Mouse (Mus musculus) heart, embryonic 10.5 days (tissue): ENCODE results near the gene Cerk. TPM values are rescaled to one million over a fixed set of nuclear protein-coding genes. Genes with fewer than 3 reads are reported as not detected.
"Not testable (repeated sequence)": the region's sequence is repeated elsewhere in the genome, so short reads cannot be mapped to it uniquely, and the experiment has no call there.

ENCODE experiments used
- DNase-seq: peaks from one replicate; pipeline ENCODE4 v3.0.0-alpha.2; 2017; ENCODE audit warnings: low spot score
- H3K27ac ChIP-seq: fragments of 300-500 bp; sonication (generic); 2 replicates; pipeline ENCODE4 v1.5.1; 2016; ENCODE audit warnings: mild to moderate bottlenecking
- H3K27me3 ChIP-seq: fragments of 300-500 bp; sonication (generic); 2 replicates; pipeline ENCODE4 v1.6.1; 2016; ENCODE audit warnings: mild to moderate bottlenecking; ENCODE audit not compliant: poor library complexity, insufficient read depth, severe bottlenecking
- H3K36me3 ChIP-seq: fragments of 300-500 bp; sonication (generic); 2 replicates; pipeline ENCODE4 v1.6.1; 2016; ENCODE audit warnings: mild to moderate bottlenecking, moderate library complexity
- H3K4me1 ChIP-seq: fragments of 300-500 bp; sonication (generic); 2 replicates; pipeline ENCODE4 v1.6.1; 2016; ENCODE audit warnings: mild to moderate bottlenecking
- H3K4me3 ChIP-seq: fragments of 300-500 bp; sonication (generic); 2 replicates; pipeline ENCODE4 v1.5.1; 2016; ENCODE audit warnings: mild to moderate bottlenecking, moderate library complexity
- H3K9me3 ChIP-seq: fragments of 300-500 bp; sonication (generic); 2 replicates; pipeline ENCODE4 v1.6.1; 2016; ENCODE audit warnings: mild to moderate bottlenecking, moderate library complexity
- WGBS: fragments of 180-500 bp; shearing (Covaris S2); methylation state at CpG from one replicate; pipeline ENCODE4 v1.1.7; 2016; 5-methylcytosine and 5-hydroxymethylcytosine counted together
- polyA plus RNA-seq: library from polyadenylated mRNA; unstranded; fragments of >200 nt; fragmentation: Nextera tagmentation; extraction: Ambion mirVana; gene quantifications from 2 replicates; pipeline ENCODE4 v1.2.1, GENCODE M21; 2016

Gene Cerk
- polyA plus RNA-seq, 1 experiment from 2014 or later = 8.3 TPM

DNA sequence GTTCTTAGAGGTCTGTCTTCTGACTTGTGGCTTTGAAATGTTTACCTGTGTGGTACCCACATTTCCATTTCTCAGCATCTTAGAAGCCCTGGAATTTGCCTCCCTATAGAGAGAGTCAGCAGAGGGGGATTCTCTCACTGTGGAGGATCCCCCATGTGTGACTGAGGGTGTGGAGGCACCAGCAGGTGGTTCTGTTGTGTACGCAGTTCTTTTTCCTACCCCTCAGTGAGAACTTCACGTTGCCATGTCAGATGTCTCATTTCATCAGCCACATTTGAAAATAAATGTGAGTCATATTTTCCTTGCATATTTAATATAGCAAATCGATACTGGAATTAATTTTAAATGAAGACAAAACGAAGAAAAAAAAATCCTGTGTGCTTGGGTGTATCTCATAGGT lies 35.4 kb upstream of the Cerk start:
- H3K27ac ChIP-seq = no peak overlapping the region
- H3K9me3 ChIP-seq = no peaks in the 10 kb centered on the region
- no peaks in the 10 kb centered on the region for H3K4me1 ChIP-seq
- no peak overlapping the region for H3K4me3 ChIP-seq
- H3K36me3 ChIP-seq = no peaks in the 10 kb centered on the region; the same call in 1 of the 2 replicates
- DNase-seq = no peak
- WGBS = 84% methylated on average over 4 of the region's 4 CpGs
- 0 out of 2 replicates have a peak, but pooled peaks cover 6% of the 10 kb centered on the region for H3K27me3 ChIP-seq

- no peaks in the 10 kb centered on the region for H3K4me1 ChIP-seq
- no peak overlapping the region for H3K27ac ChIP-seq
- WGBS = 81% methylated on average over 4 of the region's 4 CpGs
- H3K27me3 ChIP-seq = 0 out of 2 replicates have a peak, but pooled peaks cover 6% of the 10 kb centered on the region
- no peak for DNase-seq
- no peak overlapping the region for H3K4me3 ChIP-seq
- no peaks in the 10 kb centered on the region for H3K9me3 ChIP-seq
- H3K36me3 ChIP-seq = no peaks in the 10 kb centered on the region; the same call in 1 of the 2 replicates
Measured at GRCm38 (mm10) chr15:86220715-86221114, 34.8 kb upstream of the Cerk start.

DNA sequence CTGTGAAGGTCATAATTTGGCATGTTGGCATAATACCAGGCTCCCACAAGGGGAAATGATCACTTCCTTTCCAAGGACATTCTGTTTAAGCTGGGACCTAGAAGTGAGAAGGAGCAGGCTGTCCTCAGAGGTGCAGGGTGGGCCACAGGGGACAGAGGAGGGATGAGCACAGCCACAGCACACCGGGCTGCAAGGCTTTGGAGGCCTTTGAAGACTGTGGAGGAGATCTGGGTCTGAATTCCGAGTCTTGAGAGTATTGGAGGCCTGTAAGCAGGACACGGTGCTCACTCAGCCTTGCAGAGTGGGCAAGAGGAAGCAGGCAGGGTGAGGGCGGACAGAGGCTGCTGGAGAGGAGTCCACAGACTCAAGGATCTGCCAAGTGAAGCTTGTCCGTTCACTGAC lies 34.3 kb upstream of the Cerk start:
- no peaks in the 10 kb centered on the region; the same call in 1 of the 2 replicates for H3K4me1 ChIP-seq
- H3K9me3 ChIP-seq = no peaks in the 10 kb centered on the region
- WGBS = 82% methylated on average over 5 of the region's 5 CpGs
- H3K36me3 ChIP-seq = no peaks in the 10 kb centered on the region; the same call in 1 of the 2 replicates
- DNase-seq = no peak
- no peak overlapping the region for H3K27ac ChIP-seq
- 0 out of 2 replicates have a peak, but pooled peaks cover 6% of the 10 kb centered on the region for H3K27me3 ChIP-seq
- H3K4me3 ChIP-seq = no peak overlapping the region

GRCm38 (mm10) chr15:86219534-86220228 lies 33.7 kb upstream of the Cerk start:
- Histone ChIP-seq H3K36me3 (no peaks in the 10 kb centered on the region; the same call in 1 of the 2 replicates), H3K9me3 (no peaks in the 10 kb centered on the region), H3K4me1 (peaks cover 5% of the 10 kb centered on the region), H3K4me3 (no peak overlapping the region), H3K27me3 (0 out of 2 replicates have a peak, but pooled peaks cover 6% of the 10 kb centered on the region), H3K27ac (no peak overlapping the region)
- DNase-seq = no peak
- 77% methylated on average over 7 of the region's 7 CpGs for WGBS

GRCm38 (mm10) chr15:86216641-86217040 lies 30.7 kb upstream of the Cerk start:
- not testable (repeated sequence) for H3K4me3 ChIP-seq, H3K27ac ChIP-seq, H3K27me3 ChIP-seq, H3K9me3 ChIP-seq, DNase-seq, H3K36me3 ChIP-seq
- WGBS = 86% methylated on average over 9 of the region's 9 CpGs
- peaks cover 15% of the 10 kb centered on the region for H3K4me1 ChIP-seq

DNA sequence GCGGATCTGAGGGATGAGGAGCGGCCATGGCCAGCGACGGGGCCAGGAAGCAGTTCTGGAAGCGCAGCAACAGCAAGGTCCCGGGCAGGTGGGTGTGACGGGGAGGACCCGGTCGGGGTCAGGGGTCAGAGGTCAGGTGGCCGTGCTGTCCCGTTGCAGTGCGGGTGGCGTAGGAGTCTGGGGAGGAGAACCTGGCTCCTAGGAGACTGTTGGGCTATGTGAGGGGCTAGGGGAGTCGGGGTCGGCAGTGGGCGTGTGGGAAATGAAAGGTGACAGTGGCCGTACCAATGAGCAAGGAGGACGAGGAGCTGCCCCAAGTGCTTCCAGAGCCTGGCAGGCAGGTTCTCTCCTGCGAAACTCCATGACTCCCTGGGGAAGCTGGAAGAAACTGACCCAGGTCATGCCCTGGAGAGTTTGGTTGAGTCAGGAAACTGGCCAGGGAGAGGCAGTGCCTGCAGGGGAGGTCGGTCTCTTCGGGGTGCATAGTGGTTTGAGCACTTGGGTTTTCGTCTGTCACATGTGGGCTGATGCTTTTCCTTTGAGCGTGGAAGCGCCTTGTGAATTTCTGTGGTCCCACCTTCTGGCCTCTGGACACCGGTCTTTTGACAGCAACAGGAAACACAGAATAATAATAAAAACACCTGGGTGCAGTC lies 28.7 kb upstream of the Cerk start:
- Histone ChIP-seq H3K27ac (peak overlapping the region; percentile 95), H3K36me3 (no peaks in the 10 kb centered on the region; the same call in 1 of the 2 replicates), H3K4me3 (peak overlapping the region; percentile 85), H3K4me1 (peaks cover 22% of the 10 kb centered on the region), H3K9me3 (no peaks in the 10 kb centered on the region), H3K27me3 (no peaks in the 10 kb centered on the region)
- DNase-seq = no peak
- 15% methylated on average over 25 of the region's 25 CpGs for WGBS

DNA sequence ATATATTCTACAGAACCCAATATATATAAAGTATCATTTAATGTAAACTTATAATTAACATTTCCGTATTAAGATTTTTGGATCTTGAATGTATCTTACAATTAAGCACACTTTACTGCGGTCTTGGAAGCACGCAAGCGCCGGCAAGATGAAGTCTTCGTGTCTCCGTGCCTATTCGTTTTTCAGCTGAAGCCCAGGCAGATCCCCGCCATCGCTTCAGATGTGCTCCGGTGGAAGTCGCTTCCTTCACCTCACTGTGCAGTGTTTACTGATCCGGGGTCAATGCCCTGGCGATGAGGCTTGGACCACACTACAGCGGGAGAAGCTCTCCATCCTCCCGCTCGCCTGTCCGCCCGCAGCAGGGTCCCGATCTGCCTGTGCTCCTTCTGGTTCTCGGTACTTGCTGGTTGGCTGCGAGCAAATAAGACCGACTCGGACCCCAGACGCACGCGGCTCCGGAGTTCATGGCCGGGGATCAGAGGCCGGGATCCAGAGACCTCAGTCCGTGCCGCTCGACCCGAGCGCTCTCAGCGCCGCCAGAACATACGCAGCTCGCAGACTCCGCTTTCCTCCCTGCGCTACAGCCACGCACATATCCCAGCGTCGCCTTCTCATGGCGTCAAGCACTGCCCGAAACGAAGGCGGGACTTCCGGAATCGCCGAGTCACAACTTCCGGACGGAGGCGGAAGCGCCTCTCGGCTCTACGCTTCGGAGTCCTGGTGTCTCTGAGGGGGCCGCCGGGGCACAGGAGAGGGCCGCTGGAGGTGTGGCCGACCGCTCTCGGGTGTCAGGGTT lies 28.0 kb upstream of the Cerk start, which contains the start of gene Tbc1d22a:
Gene Tbc1d22a (plus strand): TSS at position 707 of the 796 bp plus-strand sequence.
- peak within 1 kb of the TSS; percentile 85 for H3K4me3 ChIP-seq
- WGBS = under 1% methylated on average over 64 of the region's 64 CpGs
- H3K36me3 ChIP-seq = no peaks in the 10 kb centered on the region; the same call in 1 of the 2 replicates
- peak; percentile 97 for DNase-seq
- no peaks in the 10 kb centered on the region for H3K27me3 ChIP-seq
- H3K9me3 ChIP-seq = no peaks in the 10 kb centered on the region
- H3K27ac ChIP-seq = peak within 1 kb of the TSS; percentile 95
- H3K4me1 ChIP-seq = peaks cover 22% of the 10 kb centered on the region

DNA sequence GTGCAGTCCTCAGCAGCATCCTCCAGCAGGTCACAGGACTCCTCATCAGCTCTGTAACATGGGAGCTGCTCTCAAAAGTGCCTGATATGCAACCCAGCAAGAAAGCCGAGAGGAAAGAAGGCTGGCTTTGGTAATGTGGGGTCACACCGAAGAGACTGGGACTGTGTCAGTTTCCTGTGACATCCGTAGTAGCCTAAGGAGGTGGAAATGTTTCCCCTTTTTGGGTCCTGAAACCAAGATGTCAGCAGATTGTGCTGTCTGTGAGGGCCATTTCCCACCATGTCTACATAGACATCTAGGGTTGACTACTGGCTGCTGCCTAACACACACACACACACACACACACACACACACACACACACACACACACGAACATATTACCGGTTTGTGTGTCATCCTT lies 26.3 kb upstream of the Cerk start:
- not testable (repeated sequence) for H3K9me3 ChIP-seq, H3K36me3 ChIP-seq, DNase-seq, H3K27me3 ChIP-seq, H3K4me3 ChIP-seq, H3K27ac ChIP-seq
- 82% methylated on average over 5 of the region's 5 CpGs for WGBS
- H3K4me1 ChIP-seq = peaks cover 22% of the 10 kb centered on the region

GRCm38 (mm10) chr15:86206385-86206784 lies 20.4 kb upstream of the Cerk start:
- peaks cover 10% of the 10 kb centered on the region; the same call in 1 of the 2 replicates for H3K27me3 ChIP-seq
- H3K4me1 ChIP-seq = peaks cover 30% of the 10 kb centered on the region
- no peak overlapping the region for H3K4me3 ChIP-seq
- H3K9me3 ChIP-seq = no peaks in the 10 kb centered on the region
- 63% methylated on average over 4 of the region's 4 CpGs for WGBS
- H3K36me3 ChIP-seq = no peaks in the 10 kb centered on the region
- no peak overlapping the region for H3K27ac ChIP-seq
- DNase-seq = no peak

DNA sequence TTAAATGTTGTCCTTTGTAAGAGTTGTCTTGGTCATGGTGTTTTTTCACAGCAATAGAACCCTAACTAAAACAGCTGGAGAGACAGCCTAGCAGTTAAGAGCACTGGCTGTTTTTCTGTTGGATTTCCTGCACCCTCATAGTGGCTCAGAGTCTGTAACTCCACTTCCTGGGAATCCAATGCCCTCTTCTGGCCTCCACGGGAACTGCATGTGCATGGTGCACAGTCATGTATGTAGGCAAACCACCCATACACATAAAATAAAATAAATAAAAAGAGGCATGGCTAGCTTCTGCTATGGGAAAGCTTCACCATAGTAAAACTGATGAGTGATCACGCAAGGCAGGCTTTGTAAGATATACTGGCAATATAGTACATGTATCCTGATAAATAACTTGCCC lies 19.4 kb upstream of the Cerk start:
- peaks cover 27% of the 10 kb centered on the region for H3K4me1 ChIP-seq
- DNase-seq = no peak
- no peak overlapping the region for H3K27ac ChIP-seq
- no peak overlapping the region for H3K4me3 ChIP-seq
- WGBS = 56% methylated on average over 2 of the region's 2 CpGs
- no peaks in the 10 kb centered on the region for H3K9me3 ChIP-seq
- peaks cover 18% of the 10 kb centered on the region; the same call in 1 of the 2 replicates for H3K27me3 ChIP-seq
- no peaks in the 10 kb centered on the region for H3K36me3 ChIP-seq

DNA sequence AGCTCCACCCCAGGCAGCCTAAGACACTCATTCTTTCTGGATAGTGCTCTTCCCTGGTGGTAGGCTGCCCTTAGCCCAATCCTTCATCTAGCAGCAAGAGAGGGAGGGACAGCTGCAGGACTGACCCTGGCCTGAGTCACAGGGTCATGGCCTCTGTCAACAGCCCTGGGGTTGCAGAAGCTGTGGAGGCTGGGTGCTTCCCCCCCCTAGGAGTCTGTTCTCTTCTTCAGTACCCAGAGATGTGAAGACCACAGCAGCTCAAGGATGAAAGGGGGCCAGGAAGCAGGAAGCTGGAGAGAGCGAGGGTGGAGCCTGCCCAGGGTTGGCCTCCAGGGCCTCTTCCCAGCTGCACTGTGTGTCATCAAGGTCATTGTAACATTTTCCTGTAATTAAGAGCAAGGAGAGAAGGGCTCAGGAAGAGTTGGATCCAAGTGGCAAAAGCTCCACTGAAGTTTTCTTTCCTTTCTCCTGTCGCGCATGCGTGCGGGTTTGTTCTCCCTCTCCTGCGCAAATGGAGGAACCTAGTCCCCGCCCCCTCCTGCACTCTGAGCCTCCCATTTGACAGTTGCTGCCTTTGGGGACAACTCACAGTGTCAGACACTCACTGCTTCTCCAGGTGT lies 18.1 kb upstream of the Cerk start:
- WGBS = 16% methylated on average over 7 of the region's 7 CpGs
- DNase-seq = no peak
- no peaks in the 10 kb centered on the region for H3K36me3 ChIP-seq
- peaks cover 27% of the 10 kb centered on the region for H3K27me3 ChIP-seq
- H3K4me1 ChIP-seq = peaks cover 23% of the 10 kb centered on the region
- H3K27ac ChIP-seq = peak overlapping the region; percentile 65
- H3K9me3 ChIP-seq = no peaks in the 10 kb centered on the region
- H3K4me3 ChIP-seq = peak overlapping the region; percentile 30; the same call in 1 of the 2 replicates

DNA sequence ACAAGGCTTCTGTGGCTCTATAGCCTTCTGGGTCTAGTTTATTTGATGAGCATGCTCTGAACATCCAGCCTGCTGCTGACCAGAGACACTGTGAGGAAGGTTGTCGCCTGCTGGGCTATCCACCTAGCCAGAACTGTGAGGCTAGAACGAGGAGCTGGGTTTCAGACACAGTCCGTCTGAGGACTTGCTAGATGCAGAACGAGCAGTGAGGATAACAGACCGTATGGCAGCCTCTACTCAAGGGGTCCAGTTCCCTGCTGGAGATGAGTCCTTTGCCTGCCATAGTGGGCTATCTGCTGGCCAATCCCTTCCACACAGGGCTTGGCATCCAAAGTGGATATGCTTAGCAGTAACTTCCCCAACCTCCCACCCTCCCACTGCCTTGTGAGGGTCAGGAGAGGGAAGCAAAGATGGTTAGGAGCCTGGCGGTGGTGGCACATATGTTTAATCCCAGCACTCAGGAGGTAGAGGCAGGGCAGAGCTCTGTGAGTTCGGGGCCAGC lies 17.4 kb upstream of the Cerk start:
- Histone ChIP-seq H3K36me3 (no peaks in the 10 kb centered on the region), H3K27me3 (peaks cover 28% of the 10 kb centered on the region), H3K4me3 (no peak overlapping the region), H3K4me1 (peaks cover 23% of the 10 kb centered on the region), H3K27ac (0 out of 2 replicates have a peak overlapping the region, but pooled peaks have one; percentile 65), H3K9me3 (no peaks in the 10 kb centered on the region)
- no peak for DNase-seq
- WGBS = 81% methylated on average over 7 of the region's 7 CpGs
